Mouse (Mus musculus) olfactory bulb, adult 2 months (tissue): ENCODE measurements around the gene Slc41a2.

Source experiments
- CTCF ChIP-seq: fragments of 200-500 bp; IDR thresholded peaks from 2 replicates; pipeline ENCODE4 v1.5.1; 2012; ENCODE audit warnings: low read depth, mild to moderate bottlenecking, low read length, moderate library complexity; ENCODE audit not compliant: insufficient read depth
- POLR2A ChIP-seq: fragments of 200-500 bp; IDR thresholded peaks from 2 replicates; pipeline ENCODE4 v1.6.1; 2012; ENCODE audit warnings: mild to moderate bottlenecking, low read depth, low read length, moderate library complexity; ENCODE audit not compliant: insufficient read depth

- TF ChIP-seq CTCF (no peak), POLR2A (no peak)
Observed at GRCm38 (mm10) chr10:83320396-83320795, 17.3 kb downstream of the Slc41a2 start.
